43 mouse cellular contexts compared by ENCODE assay signal in the genomic region with DNA sequence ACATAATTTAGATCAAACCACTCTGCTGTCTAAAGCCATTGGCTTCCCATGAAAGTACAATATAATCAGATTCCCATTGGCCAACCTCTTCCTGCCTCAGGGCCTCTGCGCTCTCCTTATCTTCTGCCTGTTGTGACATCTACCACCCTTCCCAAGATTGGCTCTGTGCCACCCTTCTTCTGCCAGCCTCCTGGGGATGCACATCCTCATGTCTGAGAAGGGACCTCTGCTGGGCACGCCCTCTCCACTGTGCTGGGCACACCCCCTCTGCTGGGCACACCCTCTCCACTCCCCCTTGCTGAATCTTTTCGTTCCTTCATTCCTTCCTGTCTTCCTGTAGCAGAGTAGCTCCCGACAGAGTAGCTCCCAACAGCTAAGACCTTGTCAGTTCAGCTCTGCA. TPM values are rescaled to one million over a fixed set of nuclear protein-coding genes. Genes with fewer than 3 reads are reported as not detected.
A peak's percentile ranks its signal among the peaks of the same experiment; 100 is the strongest.
DNase-seq lines count a peak whose midpoint lies in the region; ATAC-seq and TF ChIP-seq lines count a peak whose summit lies in the region.
"Had no signal": no experiment of that assay in that cellular context is flagged by ENCODE, and none has a peak within 500 bp of the region (broad histone marks: within the 10 kb centered on the region; RNA-seq: fewer than 3 reads in every experiment).

No protein-coding gene starts in this region.

- H3K27me3 ChIP-seq in stomach, embryonic 16.5 days (ENCODE audit: control insufficient read depth, insufficient read depth, low read length), result no peaks in the 10 kb centered on the region
- H3K27me3 ChIP-seq: forebrain, embryonic 15.5 days; hindbrain, embryonic 15.5 days had no signal

- H3K36me3 ChIP-seq in stomach, embryonic 16.5 days (ENCODE audit: control insufficient read depth, insufficient read depth, low read length), result no peaks in the 10 kb centered on the region
- H3K36me3 ChIP-seq: embryonic facial prominence, embryonic 12.5 days; forebrain, embryonic 10.5 days; forebrain, embryonic 15.5 days; heart, embryonic 13.5 days; hindbrain, embryonic 10.5 days; hindbrain, embryonic 15.5 days; neural tube, embryonic 12.5 days had no signal

- H3K4me1 ChIP-seq in stomach, embryonic 16.5 days (ENCODE audit: control insufficient read depth, insufficient read depth, low read length), result peaks cover 11% of the 10 kb centered on the region; the same call in 1 of the 2 replicates

- DNase-seq in adrenal gland, postnatal 14 days, result peak; percentile 35
- DNase-seq in adrenal gland, postnatal 4 days (ENCODE audit: low spot score in 2 of 2), result no peak
- no peak for DNase-seq in gastrocnemius, adult 2 months
- no peak for DNase-seq in gastrocnemius, postnatal 25 days
- DNase-seq in ZHBTc4 (ENCODE audit: low read depth, low spot score), result peak; percentile 28
- DNase-seq in spleen, postnatal 14 days (ENCODE audit: low spot score in 2 of 2), result no peak
- no peak for DNase-seq in adrenal gland, adult 18-20 months (ENCODE audit: low spot score in 2 of 2)
- DNase-seq: adrenal gland, postnatal 36 days; cerebellum, postnatal 25 days; heart, adult 2 months; heart, postnatal 14 days; kidney, adult 11 months; kidney, postnatal 14 days; liver; lung, adult 2 months; lung, postnatal 10 days; right cerebral cortex, adult 18-20 months; thymus, postnatal 25 days had no signal

- no peak overlapping the region for H3K9ac ChIP-seq in stomach, embryonic 16.5 days (ENCODE audit: low read length)
- H3K9ac ChIP-seq: embryonic facial prominence, embryonic 12.5 days; forebrain, embryonic 15.5 days; heart, embryonic 13.5 days; hindbrain, embryonic 15.5 days; liver, embryonic 14.5 days; neural tube, embryonic 12.5 days had no signal

- intact Hi-C loops in gastrocnemius, adult 2 months (cut with DNase I), result no loop called here

- H3K9me3 ChIP-seq in stomach, embryonic 16.5 days (replicated peaks; ENCODE audit: control insufficient read depth, low read length), result no peaks in the 10 kb centered on the region
- H3K9me3 ChIP-seq: embryonic facial prominence, embryonic 12.5 days; forebrain, embryonic 10.5 days; forebrain, embryonic 15.5 days; heart, embryonic 13.5 days; hindbrain, embryonic 10.5 days; hindbrain, embryonic 15.5 days; neural tube, embryonic 12.5 days had no signal

- H3K4me2 ChIP-seq in stomach, embryonic 16.5 days (ENCODE audit: low read depth, low read length), result no peak overlapping the region
- H3K4me2 ChIP-seq: embryonic facial prominence, embryonic 12.5 days; forebrain, embryonic 15.5 days; heart, embryonic 13.5 days; hindbrain, embryonic 15.5 days; midbrain, embryonic 11.5 days; neural tube, embryonic 12.5 days had no signal

- no peak for TF ChIP-seq CTCF in gastrocnemius, adult 2 months (IDR thresholded peaks at IDR 0.05)

- ATAC-seq in stomach, embryonic 16.5 days (ENCODE audit: insufficient read depth, low FRiP score), result 0 out of 2 replicates have a peak, but pooled peaks have one; percentile 8
- ATAC-seq: forebrain, embryonic 15.5 days; inflammation-experienced regulatory T-cells, adult 6 months; midbrain, embryonic 16.5 days had no signal

- no peak overlapping the region for H3K4me3 ChIP-seq in gastrocnemius, adult 2 months
- H3K4me3 ChIP-seq in stomach, embryonic 16.5 days (replicated peaks; ENCODE audit: low read length), result no peak overlapping the region
- H3K4me3 ChIP-seq: embryonic facial prominence, embryonic 12.5 days; forebrain, embryonic 10.5 days; forebrain, embryonic 15.5 days; heart, adult 2 months; heart, embryonic 13.5 days; hindbrain, embryonic 10.5 days; hindbrain, embryonic 15.5 days; myocyte; neural tube, embryonic 12.5 days had no signal

- H3K27ac ChIP-seq in gastrocnemius, adult 2 months, result 0 out of 2 replicates have a peak overlapping the region, but pooled peaks have one; percentile 69
- no peak overlapping the region for H3K27ac ChIP-seq in stomach, embryonic 16.5 days (ENCODE audit: low read length)
- H3K27ac ChIP-seq: embryonic facial prominence, embryonic 12.5 days; forebrain, embryonic 10.5 days; forebrain, embryonic 15.5 days; heart, adult 2 months; heart, embryonic 13.5 days; hindbrain, embryonic 15.5 days; liver, embryonic 14.5 days; macrophage; neural tube, embryonic 12.5 days had no signal

- 52% methylated on average over 4 of the region's 4 CpGs for WGBS in stomach, embryonic 16.5 days

RNA-seq across cellular contexts. Expression of gene Gm13090, which starts 44.4 kb away (rescaled TPM):
- not detected in 2 replicates for total RNA-seq in adrenal gland, postnatal 14 days (2021)
- not detected for total RNA-seq in adrenal gland, postnatal 4 days (2021)
- not detected for total RNA-seq in gastrocnemius, adult 2 months (2021)
- total RNA-seq in gastrocnemius, postnatal 25 days (2021), result not detected
- polyA plus RNA-seq in stomach, embryonic 16.5 days (2015; fragmentation: Nextera tagmentation; extraction: Ambion mirVana), result not detected in 2 replicates
- total RNA-seq in adrenal gland, adult 18-20 months (2021), result not detected
- total RNA-seq: adrenal gland, postnatal 36 days; CH12.LX; ES-E14; gastrocnemius, adult 18-20 months; gastrocnemius, postnatal 4 days; heart, postnatal 14 days; layer of hippocampus, adult 18-20 months; layer of hippocampus, postnatal 10 days; left cerebral cortex, adult 18-20 months; left cerebral cortex, postnatal 14 days had no signal
- polyA plus RNA-seq: C2C12; embryonic facial prominence, embryonic 12.5 days; forebrain, embryonic 10.5 days; frontal cortex, adult 2 months; heart, embryonic 13.5 days; hindbrain, embryonic 10.5 days; hindbrain, embryonic 15.5 days; inflammation-experienced regulatory T-cells, adult 6 months; kidney, embryonic 14.5 days; liver, embryonic 14.5 days; lung, adult 2 months; macrophage; midbrain, embryonic 11.5 days; midbrain, embryonic 16.5 days; myocyte; neural tube, embryonic 12.5 days had no signal

Comparison
In these comparisons a context has a peak if more than half of its experiments do, and no peak if none do; other contexts are left out.
1. DNase-seq: peak in adrenal gland, postnatal 14 days (single experiment) and ZHBTc4 (single experiment); none in adrenal gland, postnatal 4 days (0 of 2), gastrocnemius, adult 2 months (single experiment), gastrocnemius, postnatal 25 days (single experiment), spleen, postnatal 14 days (0 of 2) and adrenal gland, adult 18-20 months (0 of 2).